Mouse (Mus musculus): ENCODE measurements around the gene Cdc37l1. TPM values are rescaled to one million over a fixed set of nuclear protein-coding genes. Genes with fewer than 3 reads are reported as not detected.

Cdc37l1 gene
- polyA plus RNA-seq, 1 experiment from 2014 or later, result 49.8 TPM

DNA sequence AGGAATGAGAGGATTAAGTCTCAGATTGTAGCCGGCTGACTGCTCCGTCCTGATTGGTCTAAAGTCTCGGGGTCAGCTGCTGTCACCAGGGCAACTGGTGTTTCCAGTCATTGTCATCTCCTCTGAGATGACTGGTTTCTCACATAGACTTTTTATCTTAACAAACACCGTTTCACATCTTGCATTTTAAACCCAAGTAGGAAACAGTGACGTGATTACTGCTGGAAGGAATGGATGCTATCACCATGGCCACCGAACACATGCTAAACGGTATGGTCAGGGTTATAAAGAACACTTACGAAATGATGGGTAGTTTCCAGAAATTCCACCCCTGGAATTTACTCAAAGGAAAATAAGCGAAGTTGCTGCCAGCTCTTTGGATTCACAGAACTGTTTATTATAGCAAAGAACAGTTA lies 54.2 kb downstream of the Cdc37l1 start:
- ChIA-PET POLR2A (no interaction called here), CTCF (interaction anchor here (0.9 kb wide), 1 partner anchor 33 kb away, joined by 3 read pairs; no protein-coding TSS in a partner anchor)
- in situ Hi-C loops (cut with MboI; ENCODE audit: low pct_unique_long_range_greater_than_20kb), result no loop called here
- no peak for ATAC-seq
- TF ChIP-seq CTCF (IDR thresholded peaks at IDR 0.05), result no peak
- H3K27me3 ChIP-seq, result no peaks in the 10 kb centered on the region
- DNase-seq (ENCODE audit: low read depth, low spot score), result no peak

DNA sequence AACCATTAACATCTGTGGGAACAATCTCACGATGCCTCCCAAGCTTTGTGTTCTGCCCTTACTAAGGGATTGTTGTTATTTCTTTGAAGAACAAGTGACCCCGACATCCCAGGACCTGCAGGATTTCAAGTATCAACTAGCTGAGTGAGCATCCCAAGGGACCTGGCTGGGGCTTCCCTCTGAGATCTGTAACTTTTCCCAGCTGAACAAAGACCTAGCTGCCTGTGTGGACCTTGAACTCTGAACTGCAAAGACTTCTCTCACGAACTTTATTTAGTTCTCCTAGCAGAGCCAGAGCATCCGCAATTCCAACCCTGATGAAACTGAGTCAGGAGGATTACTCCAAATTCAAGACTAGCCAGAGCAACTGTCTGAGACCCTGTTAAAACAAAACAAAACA lies 55.2 kb downstream of the Cdc37l1 start:
- ATAC-seq, result no peak
- TF ChIP-seq CTCF (IDR thresholded peaks at IDR 0.05), result no peak
- no peaks in the 10 kb centered on the region for H3K27me3 ChIP-seq
- CTCF ChIA-PET, result interaction anchor here (0.7 to 1.2 kb wide), 2 partner anchors 9 to 26 kb away, joined by 3 read pairs; no protein-coding TSS in a partner anchor
- in situ Hi-C loops (cut with MboI; ENCODE audit: low pct_unique_long_range_greater_than_20kb), result no loop called here
- POLR2A ChIA-PET, result no interaction called here
- DNase-seq (ENCODE audit: low read depth, low spot score), result no peak

DNA sequence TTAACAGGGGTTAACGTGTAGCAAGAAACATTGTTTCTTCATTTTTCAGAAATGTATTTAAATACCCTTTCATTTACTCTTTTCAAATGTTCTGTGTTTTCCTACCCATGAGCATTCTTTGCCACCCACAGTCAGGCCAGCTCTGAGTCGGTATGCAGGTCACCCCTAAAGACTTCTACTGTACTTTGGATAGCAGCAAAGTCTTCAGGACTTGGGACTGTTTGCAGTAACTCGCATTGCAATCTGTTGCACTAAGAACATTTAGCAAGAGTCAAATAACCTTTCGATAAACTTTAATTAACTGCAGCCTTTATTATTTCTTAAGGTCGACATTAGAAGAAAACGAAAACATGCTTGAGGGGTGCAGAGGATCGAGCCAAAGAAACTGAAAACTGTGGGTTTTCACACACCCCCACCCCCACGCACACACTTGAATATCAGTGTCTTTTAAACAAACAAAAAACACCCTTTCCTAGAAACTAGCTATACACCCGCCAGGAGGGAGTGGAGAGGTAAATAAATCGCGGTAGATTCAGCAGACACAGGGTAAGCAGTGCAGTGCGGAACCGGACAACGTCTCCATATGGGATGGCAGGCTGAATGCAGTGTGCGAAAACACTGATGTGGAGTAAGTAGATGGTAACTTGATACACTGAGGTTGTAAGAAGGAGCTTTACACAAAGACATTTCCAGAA lies 56.0 kb downstream of the Cdc37l1 start:
- POLR2A ChIA-PET, result interaction anchor here (1.1 to 2.2 kb wide), 4 partner anchors 9 to 98 kb away, joined by 3 to 7 read pairs (median 4); no protein-coding TSS in a partner anchor
- H3K27me3 ChIP-seq, result no peaks in the 10 kb centered on the region
- in situ Hi-C loops (cut with MboI; ENCODE audit: low pct_unique_long_range_greater_than_20kb), result no loop called here
- no peak for TF ChIP-seq CTCF (IDR thresholded peaks at IDR 0.05)
- CTCF ChIA-PET, result interaction anchor here (1.0 to 1.2 kb wide), 3 partner anchors 8 to 18 kb away, joined by 3 to 4 read pairs (median 3); no protein-coding TSS in a partner anchor
- ATAC-seq (no peak), DNase-seq (ENCODE audit: low read depth, low spot score) (no peak)

DNA sequence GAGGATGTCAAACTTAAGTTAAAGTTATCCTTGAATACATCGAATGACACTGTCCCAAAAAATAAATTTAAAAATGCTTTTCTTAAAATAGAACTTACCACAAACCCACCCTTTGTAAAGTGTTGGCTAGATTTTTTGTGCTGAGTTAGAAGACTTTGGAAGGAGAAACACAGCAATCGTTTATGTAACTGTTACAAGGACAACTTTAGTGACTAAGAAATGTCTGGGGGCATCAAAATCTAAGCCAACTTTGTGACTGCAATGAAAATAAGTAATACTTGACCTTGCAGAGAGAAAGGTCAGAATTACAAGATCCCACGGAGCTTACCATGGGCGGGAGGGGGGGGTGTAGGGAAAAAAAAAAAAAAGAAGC lies 56.8 kb downstream of the Cdc37l1 start:
- ATAC-seq (no peak), DNase-seq (ENCODE audit: low read depth, low spot score) (no peak)
- in situ Hi-C loops (cut with MboI; ENCODE audit: low pct_unique_long_range_greater_than_20kb), result no loop called here
- H3K27me3 ChIP-seq, result no peaks in the 10 kb centered on the region
- CTCF ChIA-PET, result interaction anchor here (1.0 to 1.2 kb wide), 2 partner anchors 9 to 17 kb away, joined by 3 to 4 read pairs; no protein-coding TSS in a partner anchor
- POLR2A ChIA-PET, result interaction anchor here (0.6 to 2.2 kb wide), 5 partner anchors 10 to 500 kb away, joined by 3 to 7 read pairs (median 4); no protein-coding TSS in a partner anchor
- no peak for TF ChIP-seq CTCF (IDR thresholded peaks at IDR 0.05)

DNA sequence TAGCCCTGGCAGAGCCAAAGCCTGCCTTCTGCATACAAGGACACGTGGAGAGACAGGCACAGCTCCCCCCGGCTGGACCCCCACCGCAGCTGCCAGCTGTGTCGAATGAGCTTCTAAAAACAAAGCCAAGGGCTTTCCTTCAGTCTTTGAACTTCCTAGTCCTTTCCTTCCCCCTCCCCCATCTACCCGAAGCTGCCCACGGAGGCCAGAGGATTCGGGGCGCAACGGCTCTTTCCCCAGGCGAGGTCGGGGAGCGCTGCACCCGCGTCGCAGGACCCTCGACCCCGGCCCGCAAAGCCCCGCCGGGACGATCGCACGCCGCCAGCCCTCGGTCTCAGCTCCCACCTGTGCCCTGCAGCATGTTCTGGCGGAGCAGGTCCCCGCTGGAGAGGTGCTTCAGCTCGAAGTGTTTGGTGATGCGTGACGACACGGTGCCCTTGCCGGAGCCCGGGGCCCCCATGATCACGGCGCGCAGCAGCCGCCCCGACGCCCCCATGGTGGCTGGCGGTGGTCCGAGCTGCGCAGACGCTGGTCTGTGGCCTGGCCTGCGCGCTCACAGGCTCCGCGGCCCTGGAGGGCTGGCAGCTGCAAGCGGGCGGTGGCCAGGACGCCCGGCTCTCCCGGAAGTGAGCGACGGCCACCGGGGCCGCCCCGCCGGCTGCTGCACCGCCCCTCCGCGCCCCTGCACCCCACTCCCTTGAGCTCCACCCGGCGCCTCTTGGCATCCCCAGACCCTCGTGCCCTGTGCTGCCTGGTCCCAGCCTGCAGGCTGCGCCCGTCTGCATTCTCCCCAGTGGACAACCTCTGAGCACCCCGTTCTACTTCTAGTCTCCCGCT lies 57.4 kb downstream of the Cdc37l1 start, which contains the start of gene Ak3:
TSS of gene Ak3 (minus strand) at position 628 of the 837 bp plus-strand sequence.
- in situ Hi-C loops (cut with MboI; ENCODE audit: low pct_unique_long_range_greater_than_20kb), result no loop called here
- DNase-seq (ENCODE audit: low read depth, low spot score) (no peak), ATAC-seq (peak; percentile 80)
- H3K27me3 ChIP-seq, result no peaks in the 10 kb centered on the region
- TF ChIP-seq CTCF (IDR thresholded peaks at IDR 0.05), result peak; percentile 55
- ChIA-PET CTCF (interaction anchor here (0.7 to 1.2 kb wide), 4 partner anchors 9 to 223 kb away, joined by 3 to 4 read pairs (median 4); no protein-coding TSS in a partner anchor), POLR2A (interaction anchor here (0.6 to 2.2 kb wide), 6 partner anchors 11 to 500 kb away, joined by 3 to 7 read pairs (median 4); no protein-coding TSS in a partner anchor)

DNA sequence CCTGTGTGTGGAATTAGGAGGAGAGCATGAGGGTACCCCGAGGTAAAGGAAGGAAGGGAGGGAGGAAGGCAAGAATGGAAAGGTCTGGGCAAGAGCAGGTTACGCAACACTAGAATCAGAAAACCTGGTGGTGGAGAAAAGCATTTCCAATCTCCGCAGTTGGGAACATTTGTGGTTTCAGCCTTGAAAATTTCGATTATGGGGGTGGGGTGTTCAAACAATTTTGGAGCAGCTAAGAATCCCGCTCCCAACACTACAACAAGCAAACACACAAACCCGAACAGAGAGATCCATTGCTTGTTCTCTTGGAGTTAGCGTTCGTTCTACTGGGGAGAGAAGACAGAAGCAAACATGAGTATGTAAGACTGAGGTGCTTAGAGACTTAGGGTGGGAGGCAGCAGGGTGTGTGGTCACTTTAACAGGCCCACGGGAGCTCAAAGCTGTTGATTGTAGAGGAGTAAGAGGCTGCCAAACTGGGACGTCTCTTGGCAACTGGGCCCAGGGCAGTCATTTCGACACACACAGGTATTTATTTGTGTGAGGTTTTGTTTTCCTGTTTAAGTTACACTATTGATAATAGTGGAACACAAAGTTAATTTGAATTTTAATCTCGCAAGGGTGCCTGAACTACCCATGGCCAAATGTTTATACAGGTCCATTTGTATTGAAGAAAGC lies 59.4 kb downstream of the Cdc37l1 start:
- H3K27me3 ChIP-seq, result no peaks in the 10 kb centered on the region
- ATAC-seq (no peak), DNase-seq (ENCODE audit: low read depth, low spot score) (no peak)
- CTCF ChIA-PET, result interaction anchor here (1.6 kb wide), 1 partner anchor 11 kb away, joined by 4 read pairs; no protein-coding TSS in a partner anchor
- POLR2A ChIA-PET, result interaction anchor here (0.6 kb wide), 1 partner anchor 10 kb away, joined by 3 read pairs; no protein-coding TSS in a partner anchor
- no peak for TF ChIP-seq CTCF (IDR thresholded peaks at IDR 0.05)
- in situ Hi-C loops (cut with MboI; ENCODE audit: low pct_unique_long_range_greater_than_20kb), result no loop called here

DNA sequence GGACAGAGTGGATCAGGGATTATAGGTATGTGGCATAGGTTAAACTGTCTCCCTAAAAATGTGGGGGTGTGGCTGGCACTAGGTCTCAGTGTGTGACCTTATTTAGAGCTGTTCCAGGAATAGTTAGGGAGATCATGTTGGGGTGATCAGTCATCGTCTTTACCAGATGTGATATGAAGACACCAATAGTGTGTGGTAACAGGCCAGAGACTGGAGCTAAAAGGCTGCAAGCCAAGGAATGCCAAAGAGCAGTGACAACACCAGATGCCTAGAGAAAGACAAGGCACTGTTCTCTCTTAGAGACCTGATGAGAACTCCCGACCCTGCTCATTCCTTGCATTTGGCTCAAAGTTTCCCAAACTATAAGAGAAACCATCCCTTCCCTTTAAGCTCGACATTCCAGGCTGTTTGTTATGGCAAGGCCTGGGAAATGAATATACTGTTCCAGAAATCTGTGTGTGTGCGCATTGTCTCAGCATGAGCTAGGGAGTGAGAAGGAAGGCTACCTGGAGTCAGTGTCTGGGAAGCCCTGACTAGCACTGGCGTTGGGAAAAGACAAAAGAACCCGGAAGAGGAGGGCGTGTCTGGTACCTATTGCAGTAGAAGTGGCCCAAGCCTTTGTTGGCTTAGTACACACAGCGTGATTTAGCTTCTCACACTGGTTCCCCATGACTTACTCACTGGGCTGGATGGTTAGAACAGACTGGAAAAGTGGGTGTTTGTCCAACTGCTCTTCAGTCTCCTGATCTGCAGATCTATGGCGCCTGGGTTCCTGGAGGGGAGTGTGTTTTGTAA lies 60.2 kb downstream of the Cdc37l1 start:
- DNase-seq (ENCODE audit: low read depth, low spot score) (no peak), ATAC-seq (no peak)
- no peaks in the 10 kb centered on the region for H3K27me3 ChIP-seq
- TF ChIP-seq CTCF (IDR thresholded peaks at IDR 0.05), result no peak
- in situ Hi-C loops (cut with MboI; ENCODE audit: low pct_unique_long_range_greater_than_20kb), result no loop called here
- ChIA-PET CTCF (interaction anchor here (0.8 to 1.6 kb wide), 4 partner anchors 10 to 451 kb away, joined by 3 to 4 read pairs (median 4); no protein-coding TSS in a partner anchor), POLR2A (interaction anchor here (0.6 kb wide), 1 partner anchor 11 kb away, joined by 3 read pairs; no protein-coding TSS in a partner anchor)

DNA sequence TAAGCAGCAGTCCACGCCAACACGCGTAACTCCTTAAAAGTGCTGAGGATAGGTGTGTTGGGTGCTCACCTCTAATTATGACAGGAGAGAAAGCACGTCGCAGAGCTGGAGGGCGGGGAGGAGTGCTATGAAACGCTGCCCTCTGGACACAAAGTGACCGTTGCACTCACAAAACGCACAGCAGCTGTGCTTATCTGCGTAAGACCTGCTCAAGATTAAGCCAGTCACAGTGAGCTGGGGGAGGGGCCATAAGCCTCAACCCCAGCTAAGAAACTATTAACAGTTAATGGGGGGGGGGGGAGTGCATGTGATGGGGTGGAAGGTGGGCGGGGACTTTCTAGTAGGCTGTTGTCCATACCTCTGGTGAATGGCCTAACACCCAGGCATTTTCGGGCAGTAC lies 62.6 kb downstream of the Cdc37l1 start:
- POLR2A ChIA-PET, result no interaction called here
- TF ChIP-seq CTCF (IDR thresholded peaks at IDR 0.05), result no peak
- no peak for ATAC-seq
- CTCF ChIA-PET, result interaction anchor here (0.6 kb wide), 1 partner anchor 379 kb away, joined by 4 read pairs; no protein-coding TSS in a partner anchor
- no peak for DNase-seq (ENCODE audit: low read depth, low spot score)
- in situ Hi-C loops (cut with MboI; ENCODE audit: low pct_unique_long_range_greater_than_20kb), result no loop called here
- no peaks in the 10 kb centered on the region for H3K27me3 ChIP-seq

DNA sequence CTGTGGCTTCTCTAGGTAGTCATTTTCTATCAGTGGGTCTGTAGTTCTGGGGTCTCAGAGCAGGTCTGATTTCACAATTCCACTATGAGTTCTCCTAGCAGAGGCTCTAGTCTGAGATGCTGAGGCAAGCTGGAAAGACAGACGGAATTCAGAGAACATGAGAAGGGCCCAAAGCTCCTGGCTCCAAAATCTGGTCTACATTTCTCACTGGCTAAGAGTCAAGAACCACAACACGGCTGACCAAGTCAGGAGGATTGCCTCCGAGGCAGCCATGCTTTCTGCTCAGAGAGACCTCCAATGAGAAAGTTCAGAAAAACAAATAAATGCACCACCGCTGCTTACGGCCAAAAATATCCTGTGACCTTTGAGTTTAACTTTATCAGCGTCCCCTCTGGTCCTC lies 64.4 kb downstream of the Cdc37l1 start:
- TF ChIP-seq CTCF (IDR thresholded peaks at IDR 0.05), result no peak
- ATAC-seq (no peak), DNase-seq (ENCODE audit: low read depth, low spot score) (no peak)
- ChIA-PET CTCF (no interaction called here), POLR2A (no interaction called here)
- H3K27me3 ChIP-seq, result no peaks in the 10 kb centered on the region
- in situ Hi-C loops (cut with MboI; ENCODE audit: low pct_unique_long_range_greater_than_20kb), result no loop called here

Measured in Patski (cell line).